Mouse (Mus musculus) limb, embryonic 11.5 days (tissue): ENCODE results near the gene Ciapin1. TPM values are rescaled to one million over a fixed set of nuclear protein-coding genes. Genes with fewer than 3 reads are reported as not detected.

Source experiments
- ATAC-seq: fragments of 200-750 bp; cut with Nextera tagmentation; 2 replicates; pipeline ENCODE4 v1.8.0; 2017; ENCODE audit warnings: low read depth; ENCODE audit not compliant: insufficient number of reproducible peaks, low FRiP score, low TSS enrichment
- DNase-seq: peaks from one replicate; pipeline ENCODE4 v3.0.0-alpha.2; 2015; ENCODE audit warnings: low spot score
- H3K27ac ChIP-seq: fragments of 300-500 bp; sonication (generic); replicated peaks from 2 replicates; pipeline ENCODE4 v1.5.1; 2014; ENCODE audit warnings: low read depth, mild to moderate bottlenecking, low read length
- H3K27me3 ChIP-seq: fragments of 300-500 bp; sonication (generic); 2 replicates; pipeline ENCODE4 v1.6.1; 2014; ENCODE audit warnings: mild to moderate bottlenecking, low read length, mixed read lengths; ENCODE audit not compliant: control insufficient read depth, insufficient read depth
- H3K36me3 ChIP-seq: fragments of 300-500 bp; sonication (generic); 2 replicates; pipeline ENCODE4 v1.6.1; 2014; ENCODE audit warnings: mild to moderate bottlenecking, low read length, moderate library complexity, mixed read lengths; ENCODE audit not compliant: control insufficient read depth, insufficient read depth
- H3K4me1 ChIP-seq: fragments of 300-500 bp; sonication (generic); 2 replicates; pipeline ENCODE4 v1.6.1; 2014; ENCODE audit warnings: low read length, mixed read lengths; ENCODE audit not compliant: control insufficient read depth, insufficient read depth
- H3K4me2 ChIP-seq: fragments of 300-500 bp; sonication (generic); 2 replicates; pipeline ENCODE4 v1.6.1; 2014; ENCODE audit warnings: low read depth, mild to moderate bottlenecking, moderate library complexity; ENCODE audit not compliant: severe bottlenecking
- H3K4me3 ChIP-seq: fragments of 300-500 bp; sonication (generic); 2 replicates; pipeline ENCODE4 v1.5.1; 2014; ENCODE audit warnings: low read depth, low read length
- H3K9ac ChIP-seq: fragments of 300-500 bp; sonication (generic); 2 replicates; pipeline ENCODE4 v1.6.1; 2014; ENCODE audit warnings: mild to moderate bottlenecking, low read length
- H3K9me3 ChIP-seq: fragments of 300-500 bp; sonication (generic); 2 replicates; pipeline ENCODE4 v1.6.1; 2016; ENCODE audit warnings: low read length; ENCODE audit not compliant: control insufficient read depth
- WGBS: fragments of 180-500 bp; shearing (Covaris S2); extraction: QIAGEN DNeasy Blood & Tissue Kit; methylation state at CpG from one replicate; pipeline ENCODE4 v1.1.7; 2014; 5-methylcytosine and 5-hydroxymethylcytosine counted together
- polyA plus RNA-seq: library from polyadenylated mRNA; unstranded; fragments of >200 nt; fragmentation: Nextera tagmentation; extraction: Ambion mirVana; gene quantifications from 2 replicates; pipeline ENCODE4 v1.2.1, GENCODE M21; 2014

Gene Ciapin1
- polyA plus RNA-seq, 1 experiment from 2014 or later: 131 TPM

GRCm38 (mm10) chr8:94773700-94774171, 64.4 kb downstream of the Ciapin1 start:
- Histone ChIP-seq H3K4me3 (no peak overlapping the region), H3K27me3 (peaks cover 17% of the 10 kb centered on the region), H3K27ac (no peak overlapping the region), H3K36me3 (no peaks in the 10 kb centered on the region), H3K4me1 (peaks cover 18% of the 10 kb centered on the region), H3K9me3 (no peaks in the 10 kb centered on the region), H3K4me2 (no peak overlapping the region), H3K9ac (no peak overlapping the region)
- ATAC-seq (0 out of 2 replicates have a peak, but pooled peaks have one; percentile 11), DNase-seq (no peak)
- WGBS: 12% methylated on average over 12 of the region's 12 CpGs

GRCm38 (mm10) chr8:94773048-94773447, 65.1 kb downstream of the Ciapin1 start:
- 49% methylated on average over 6 of the region's 6 CpGs for WGBS
- Histone ChIP-seq H3K36me3 (no peaks in the 10 kb centered on the region), H3K9ac (no peak overlapping the region), H3K4me2 (no peak overlapping the region), H3K4me1 (peaks cover 16% of the 10 kb centered on the region), H3K27me3 (peaks cover 17% of the 10 kb centered on the region), H3K27ac (no peak overlapping the region), H3K9me3 (no peaks in the 10 kb centered on the region), H3K4me3 (no peak overlapping the region; the same call in 1 of the 2 replicates)
- DNase-seq: no peak
- no peak for ATAC-seq

GRCm38 (mm10) chr8:94771941-94772670, 66.1 kb downstream of the Ciapin1 start, which contains the start of gene Cx3cl1:
Gene Cx3cl1 (plus strand): TSS chr8:94772009.
- Histone ChIP-seq H3K9ac (peak within 1 kb of the TSS; percentile 58), H3K27me3 (peaks cover 17% of the 10 kb centered on the region), H3K4me3 (peak within 1 kb of the TSS; percentile 50), H3K27ac (no peak within 1 kb of the TSS), H3K9me3 (no peaks in the 10 kb centered on the region), H3K36me3 (no peaks in the 10 kb centered on the region), H3K4me1 (peaks cover 14% of the 10 kb centered on the region), H3K4me2 (peak within 1 kb of the TSS; percentile 86)
- under 1% methylated on average over 38 of the region's 38 CpGs for WGBS
- ATAC-seq: peak; percentile 59; the same call in 1 of the 2 replicates
- peak; percentile 82 for DNase-seq

GRCm38 (mm10) chr8:94770945-94771344, 67.2 kb downstream of the Ciapin1 start:
- peaks cover 14% of the 10 kb centered on the region for H3K4me1 ChIP-seq
- no peak overlapping the region for H3K4me3 ChIP-seq
- 59% methylated on average over 6 of the region's 6 CpGs for WGBS
- peaks cover 17% of the 10 kb centered on the region for H3K27me3 ChIP-seq
- ATAC-seq (no peak), DNase-seq (no peak)
- H3K36me3 ChIP-seq: no peaks in the 10 kb centered on the region
- no peak overlapping the region for H3K9ac ChIP-seq
- no peaks in the 10 kb centered on the region for H3K9me3 ChIP-seq
- H3K27ac ChIP-seq: no peak overlapping the region
- no peak overlapping the region for H3K4me2 ChIP-seq

Other genes starting within 250 kb of the Ciapin1 start
- gene Rspry1, start 236.4 kb downstream of the Ciapin1 start, polyA plus RNA-seq: 43.1 and 47.1 TPM in 2 replicates
- gene Fam192a, start 236.4 kb downstream of the Ciapin1 start, polyA plus RNA-seq: 82.2 and 90.2 TPM in 2 replicates
- gene Arl2bp, start 171.8 kb downstream of the Ciapin1 start, polyA plus RNA-seq: 60.6 and 63.7 TPM in 2 replicates
- 0.21 TPM in 1 of 2 replicates, not detected in the other for gene Pllp, start 142.1 kb downstream of the Ciapin1 start, polyA plus RNA-seq
- gene Ccl22, start 92.8 kb downstream of the Ciapin1 start, polyA plus RNA-seq: not detected in 2 replicates
- 5.2 and 6.3 TPM in 2 replicates for gene Cx3cl1, start 66.3 kb downstream of the Ciapin1 start, polyA plus RNA-seq
- gene Ccl17, start 27.9 kb downstream of the Ciapin1 start, polyA plus RNA-seq: not detected in 2 replicates
- 63.5 and 64.0 TPM in 2 replicates for gene Coq9, start within 50 bp of the Ciapin1 start, polyA plus RNA-seq
- gene Polr2c, start 19.1 kb upstream of the Ciapin1 start, polyA plus RNA-seq: 178 and 189 TPM in 2 replicates
- 14.6 and 16.4 TPM in 2 replicates for gene Dok4, start 38.0 kb upstream of the Ciapin1 start, polyA plus RNA-seq
- 38.0 and 39.2 TPM in 2 replicates for gene Ccdc102a, start 79.7 kb upstream of the Ciapin1 start, polyA plus RNA-seq
- 0.21 TPM in 1 of 2 replicates, not detected in the other for gene Adgrg5, start 85.3 kb upstream of the Ciapin1 start, polyA plus RNA-seq
- gene Adgrg1, start 136.4 kb upstream of the Ciapin1 start, polyA plus RNA-seq: 10.6 and 11.1 TPM in 2 replicates
- 2.7 and 3.8 TPM in 2 replicates for gene Adgrg3, start 179.3 kb upstream of the Ciapin1 start, polyA plus RNA-seq
- 0.11 and 0.18 TPM in 2 replicates for gene Drc7, start 216.7 kb upstream of the Ciapin1 start, polyA plus RNA-seq
- 23.6 and 31.7 TPM in 2 replicates for gene Katnb1, start 242.8 kb upstream of the Ciapin1 start, polyA plus RNA-seq